Mouse (Mus musculus) thymus, adult 2 months (tissue): ENCODE measurements around the gene Tmem178b.

Experiments used
- CTCF ChIP-seq: fragments of 200-500 bp; IDR thresholded peaks from 2 replicates; pipeline ENCODE4 v1.5.1; 2012; ENCODE audit warnings: mild to moderate bottlenecking, control low read depth, low read length, moderate library complexity, borderline replicate concordance; ENCODE audit not compliant: control insufficient read depth, poor library complexity, insufficient read depth; ENCODE audit errors: extremely low read depth
- POLR2A ChIP-seq: fragments of 200-500 bp; IDR thresholded peaks from 2 replicates; pipeline ENCODE4 v1.6.1; 2012; ENCODE audit warnings: mild to moderate bottlenecking, low read length, control low read depth, moderate library complexity; ENCODE audit not compliant: control insufficient read depth, poor library complexity, insufficient read depth; ENCODE audit errors: extremely low read depth

DNA sequence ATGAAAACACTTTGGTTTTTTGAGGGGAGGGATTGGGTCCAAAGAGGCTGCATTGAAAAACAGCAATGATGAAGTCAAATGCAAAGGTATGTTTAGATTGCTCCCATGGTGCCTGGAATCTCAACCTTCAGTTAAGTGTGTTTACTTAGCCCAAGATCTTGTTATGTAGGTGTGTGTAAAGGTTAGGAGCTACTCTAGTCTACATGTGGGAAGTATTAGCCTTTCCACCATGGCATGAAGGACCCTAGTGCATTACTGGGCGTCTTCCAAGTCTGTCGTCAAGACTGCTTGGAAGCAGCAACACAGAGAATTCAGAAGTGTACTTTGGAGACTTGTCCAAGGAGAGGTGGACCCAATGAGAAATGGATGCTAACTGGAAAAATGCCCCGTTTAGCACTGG, 205.3 kb downstream of the Tmem178b start:
- no peak for TF ChIP-seq POLR2A
- TF ChIP-seq CTCF = no peak
